In the genomic region with DNA sequence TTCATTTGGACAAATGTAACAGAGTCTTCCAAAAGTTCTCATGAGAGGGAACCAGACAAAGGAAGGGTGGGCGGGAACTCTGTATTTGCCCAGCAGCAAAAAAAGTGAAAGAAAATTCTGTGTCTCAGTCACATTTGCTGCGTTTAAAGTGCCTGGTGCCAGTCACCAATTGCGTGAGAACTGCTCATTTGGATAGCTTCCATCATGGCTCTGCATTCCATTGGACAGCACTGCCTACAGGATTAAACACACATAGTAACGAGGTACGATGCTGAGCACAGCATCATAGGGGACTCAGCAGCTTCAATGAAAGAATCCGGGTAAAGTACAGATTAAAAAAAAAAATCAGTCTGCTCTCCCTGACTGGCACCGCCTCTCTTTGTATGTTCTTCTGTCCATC, we compare ENCODE assay signal across 19 mouse cellular contexts.
DNase-seq lines count a peak whose midpoint lies in the region; ATAC-seq and TF ChIP-seq lines count a peak whose summit lies in the region.
"Had no signal": no experiment of that assay in that cellular context is flagged by ENCODE, and none has a peak within 500 bp of the region (broad histone marks: within the 10 kb centered on the region; RNA-seq: fewer than 3 reads in every experiment).

No protein-coding gene starts in this region.

- WGBS in forebrain, embryonic 13.5 days: 50% methylated on average over 7 of the region's 7 CpGs
- WGBS in forebrain, embryonic 11.5 days: 74% methylated on average over 7 of the region's 7 CpGs
- 57% methylated on average over 7 of the region's 7 CpGs for WGBS in midbrain, postnatal 0 days
- 68% methylated on average over 7 of the region's 7 CpGs for WGBS in midbrain, embryonic 16.5 days
- 32% methylated on average over 7 of the region's 7 CpGs for WGBS in forebrain, embryonic 16.5 days
- WGBS in heart, embryonic 11.5 days (ENCODE audit: insufficient replicate concordance): 86% methylated on average over 7 of the region's 7 CpGs

- no peak overlapping the region for H3K9ac ChIP-seq in forebrain, embryonic 13.5 days
- no peak overlapping the region for H3K9ac ChIP-seq in forebrain, embryonic 11.5 days (ENCODE audit: low read length)
- H3K9ac ChIP-seq in midbrain, postnatal 0 days (replicated peaks; ENCODE audit: low read length, poor library complexity, severe bottlenecking): no peak overlapping the region
- H3K9ac ChIP-seq in midbrain, embryonic 16.5 days (ENCODE audit: low read depth, low read length): no peak overlapping the region
- no peak overlapping the region for H3K9ac ChIP-seq in forebrain, embryonic 16.5 days (replicated peaks; ENCODE audit: low read depth, low read length)
- no peak overlapping the region for H3K9ac ChIP-seq in heart, embryonic 11.5 days (ENCODE audit: low read depth, low read length)
- H3K9ac ChIP-seq: embryonic facial prominence, embryonic 12.5 days; heart, embryonic 15.5 days; hindbrain, embryonic 13.5 days had no signal

- no peaks in the 10 kb centered on the region for H3K36me3 ChIP-seq in forebrain, embryonic 13.5 days (ENCODE audit: poor library complexity, severe bottlenecking)
- no peaks in the 10 kb centered on the region for H3K36me3 ChIP-seq in forebrain, embryonic 11.5 days (ENCODE audit: control insufficient read depth, insufficient read depth, low read length)
- no peaks in the 10 kb centered on the region for H3K36me3 ChIP-seq in midbrain, postnatal 0 days (ENCODE audit: insufficient read depth, low read length)
- H3K36me3 ChIP-seq in midbrain, embryonic 16.5 days (ENCODE audit: control insufficient read depth, insufficient read depth, low read length): no peaks in the 10 kb centered on the region
- no peaks in the 10 kb centered on the region for H3K36me3 ChIP-seq in forebrain, embryonic 16.5 days (ENCODE audit: control insufficient read depth, insufficient read depth)
- no peaks in the 10 kb centered on the region for H3K36me3 ChIP-seq in heart, embryonic 11.5 days (ENCODE audit: control insufficient read depth, insufficient read depth, low read length)
- H3K36me3 ChIP-seq: embryonic facial prominence, embryonic 12.5 days; heart, embryonic 10.5 days; heart, embryonic 15.5 days; hindbrain, embryonic 13.5 days had no signal

- H3K4me2 ChIP-seq in forebrain, embryonic 13.5 days: no peak overlapping the region
- H3K4me2 ChIP-seq in forebrain, embryonic 11.5 days (ENCODE audit: low read depth, low read length, severe bottlenecking): no peak overlapping the region
- H3K4me2 ChIP-seq in midbrain, postnatal 0 days (ENCODE audit: low read depth, low read length, poor library complexity, severe bottlenecking): no peak overlapping the region
- H3K4me2 ChIP-seq in midbrain, embryonic 16.5 days (ENCODE audit: low read length): no peak overlapping the region
- peak overlapping the region; percentile 25 for H3K4me2 ChIP-seq in forebrain, embryonic 16.5 days (ENCODE audit: low read length)
- no peak overlapping the region for H3K4me2 ChIP-seq in heart, embryonic 11.5 days
- H3K4me2 ChIP-seq: embryonic facial prominence, embryonic 12.5 days; heart, embryonic 15.5 days; hindbrain, embryonic 13.5 days had no signal

- no peaks in the 10 kb centered on the region for H3K27me3 ChIP-seq in forebrain, embryonic 13.5 days
- H3K27me3 ChIP-seq in forebrain, embryonic 11.5 days (ENCODE audit: control insufficient read depth, insufficient read depth, low read length): no peaks in the 10 kb centered on the region
- H3K27me3 ChIP-seq in midbrain, postnatal 0 days (ENCODE audit: insufficient read depth, low read length): no peaks in the 10 kb centered on the region
- H3K27me3 ChIP-seq in midbrain, embryonic 16.5 days (ENCODE audit: control insufficient read depth, insufficient read depth, low read depth, low read length): no peaks in the 10 kb centered on the region
- no peaks in the 10 kb centered on the region for H3K27me3 ChIP-seq in forebrain, embryonic 16.5 days (replicated peaks; ENCODE audit: control insufficient read depth, insufficient read depth, low read length)
- no peaks in the 10 kb centered on the region for H3K27me3 ChIP-seq in heart, embryonic 11.5 days (ENCODE audit: control insufficient read depth, insufficient read depth, low read length)
- H3K27me3 ChIP-seq: embryonic facial prominence, embryonic 12.5 days; heart, embryonic 15.5 days; hindbrain, embryonic 13.5 days had no signal

- TF ChIP-seq CTCF in midbrain, postnatal 0 days (IDR thresholded peaks at IDR 0.05): no peak

- 0 out of 2 replicates have a peak, but pooled peaks have one; percentile 43 for ATAC-seq in forebrain, embryonic 13.5 days
- no peak for ATAC-seq in forebrain, embryonic 11.5 days (replicated peaks; ENCODE audit: low FRiP score)
- no peak for ATAC-seq in midbrain, postnatal 0 days (ENCODE audit: low FRiP score)
- no peak for ATAC-seq in midbrain, embryonic 16.5 days
- ATAC-seq in forebrain, embryonic 16.5 days: peak; percentile 54; the same call in 1 of the 2 replicates
- no peak for ATAC-seq in heart, embryonic 11.5 days (replicated peaks; ENCODE audit: insufficient number of reproducible peaks, low FRiP score, low TSS enrichment)
- ATAC-seq: intestine, embryonic 16.5 days had no signal

- no peaks in the 10 kb centered on the region for H3K9me3 ChIP-seq in forebrain, embryonic 13.5 days (replicated peaks)
- H3K9me3 ChIP-seq in forebrain, embryonic 11.5 days (ENCODE audit: control insufficient read depth, low read length): no peaks in the 10 kb centered on the region
- no peaks in the 10 kb centered on the region for H3K9me3 ChIP-seq in midbrain, postnatal 0 days (ENCODE audit: low read length)
- no peaks in the 10 kb centered on the region for H3K9me3 ChIP-seq in midbrain, embryonic 16.5 days (replicated peaks; ENCODE audit: control insufficient read depth, low read length, poor library complexity, severe bottlenecking)
- no peaks in the 10 kb centered on the region for H3K9me3 ChIP-seq in forebrain, embryonic 16.5 days (ENCODE audit: control insufficient read depth, low read length)
- H3K9me3 ChIP-seq in heart, embryonic 11.5 days (replicated peaks; ENCODE audit: control insufficient read depth, low read length): no peaks in the 10 kb centered on the region
- H3K9me3 ChIP-seq: embryonic facial prominence, embryonic 12.5 days; heart, embryonic 10.5 days; heart, embryonic 15.5 days; hindbrain, embryonic 13.5 days had no signal

- no peak for DNase-seq in forebrain, embryonic 11.5 days (ENCODE audit: low spot score)
- DNase-seq in midbrain, postnatal 0 days (ENCODE audit: low spot score): peak; percentile 11
- no peak for DNase-seq in right cerebral cortex, postnatal 4 days
- DNase-seq: adrenal gland, adult 2 months; adrenal gland, postnatal 25 days; cerebellum, adult 11 months; cerebellum, adult 8-10 months; gastrocnemius, postnatal 36 days; heart, adult 18-20 months; heart, postnatal 14 days had no signal

- peaks cover 8% of the 10 kb centered on the region; the same call in 1 of the 2 replicates for H3K4me1 ChIP-seq in forebrain, embryonic 13.5 days
- H3K4me1 ChIP-seq in forebrain, embryonic 11.5 days (replicated peaks; ENCODE audit: control insufficient read depth, insufficient read depth, low read length): no peaks in the 10 kb centered on the region
- no peaks in the 10 kb centered on the region for H3K4me1 ChIP-seq in midbrain, postnatal 0 days (ENCODE audit: insufficient read depth, low read length)
- H3K4me1 ChIP-seq in midbrain, embryonic 16.5 days (ENCODE audit: control insufficient read depth, insufficient read depth, low read length): 0 out of 2 replicates have a peak, but pooled peaks cover 1% of the 10 kb centered on the region
- H3K4me1 ChIP-seq in forebrain, embryonic 16.5 days (replicated peaks; ENCODE audit: control insufficient read depth, insufficient read depth, low read length): peaks cover 10% of the 10 kb centered on the region
- no peaks in the 10 kb centered on the region for H3K4me1 ChIP-seq in heart, embryonic 11.5 days (ENCODE audit: control insufficient read depth, insufficient read depth, low read length)
- H3K4me1 ChIP-seq: heart, embryonic 15.5 days; hindbrain, embryonic 13.5 days had no signal

- H3K4me3 ChIP-seq in forebrain, embryonic 13.5 days: no peak overlapping the region
- no peak overlapping the region for H3K4me3 ChIP-seq in forebrain, embryonic 11.5 days (ENCODE audit: low read depth, low read length)
- H3K4me3 ChIP-seq in midbrain, postnatal 0 days (ENCODE audit: low read depth, low read length): no peak overlapping the region
- no peak overlapping the region for H3K4me3 ChIP-seq in midbrain, embryonic 16.5 days (ENCODE audit: low read depth, low read length)
- no peak overlapping the region for H3K4me3 ChIP-seq in forebrain, embryonic 16.5 days (replicated peaks; ENCODE audit: low read length)
- H3K4me3 ChIP-seq in heart, embryonic 11.5 days (ENCODE audit: low read depth, low read length): no peak overlapping the region
- H3K4me3 ChIP-seq: embryonic facial prominence, embryonic 12.5 days; heart, embryonic 10.5 days; heart, embryonic 15.5 days; hindbrain, embryonic 13.5 days had no signal

- no peak overlapping the region for H3K27ac ChIP-seq in forebrain, embryonic 13.5 days
- no peak overlapping the region for H3K27ac ChIP-seq in forebrain, embryonic 11.5 days (ENCODE audit: low read depth, low read length)
- H3K27ac ChIP-seq in midbrain, postnatal 0 days (ENCODE audit: low read depth, low read length): no peak overlapping the region
- no peak overlapping the region for H3K27ac ChIP-seq in midbrain, embryonic 16.5 days (ENCODE audit: low read length)
- no peak overlapping the region for H3K27ac ChIP-seq in forebrain, embryonic 16.5 days (ENCODE audit: low read length)
- H3K27ac ChIP-seq in heart, embryonic 11.5 days (ENCODE audit: low read depth, low read length): no peak overlapping the region
- H3K27ac ChIP-seq: embryonic facial prominence, embryonic 12.5 days; heart, embryonic 10.5 days; heart, embryonic 15.5 days; hindbrain, embryonic 13.5 days had no signal

Comparison
In these comparisons a context has a peak if more than half of its experiments do, and no peak if none do; other contexts are left out.
1. ATAC-seq: peak in forebrain, embryonic 13.5 days (single experiment) and forebrain, embryonic 16.5 days (single experiment); none in forebrain, embryonic 11.5 days (single experiment), midbrain, postnatal 0 days (single experiment), midbrain, embryonic 16.5 days (single experiment) and heart, embryonic 11.5 days (single experiment).